Mouse (Mus musculus) thymus, adult 2 months (tissue): ENCODE measurements around the gene Gmnn. TPM values are rescaled to one million over a fixed set of nuclear protein-coding genes. Genes with fewer than 3 reads are reported as not detected.

ENCODE experiments used
- DNase-seq: peaks from one replicate; pipeline ENCODE4 v3.0.0; 2021
- H3K27ac ChIP-seq: fragments of 200-500 bp; 2 replicates; pipeline ENCODE4 v1.5.1; 2012; ENCODE audit warnings: low read length, control low read depth; ENCODE audit not compliant: control insufficient read depth, insufficient read depth
- H3K27me3 ChIP-seq: fragments of 200-500 bp; 2 replicates; pipeline ENCODE4 v1.6.1; 2012; ENCODE audit warnings: mild to moderate bottlenecking, low read length, moderate library complexity, mixed read lengths; ENCODE audit not compliant: control insufficient read depth, insufficient read depth
- H3K36me3 ChIP-seq: fragments of 200-500 bp; 2 replicates; pipeline ENCODE4 v1.6.1; 2012; ENCODE audit warnings: mild to moderate bottlenecking, low read length, moderate library complexity; ENCODE audit not compliant: control insufficient read depth, insufficient read depth
- H3K4me1 ChIP-seq: fragments of 200-500 bp; replicated peaks from 2 replicates; pipeline ENCODE4 v1.6.1; 2012; ENCODE audit warnings: low read length; ENCODE audit not compliant: control insufficient read depth, insufficient read depth
- H3K4me3 ChIP-seq: fragments of 200-500 bp; 2 replicates; pipeline ENCODE4 v1.5.1; 2012; ENCODE audit warnings: mild to moderate bottlenecking, low read length, control low read depth, moderate library complexity; ENCODE audit not compliant: control insufficient read depth, insufficient read depth
- CTCF ChIP-seq: fragments of 200-500 bp; IDR thresholded peaks from 2 replicates; pipeline ENCODE4 v1.5.1; 2012; ENCODE audit warnings: mild to moderate bottlenecking, control low read depth, low read length, moderate library complexity, borderline replicate concordance; ENCODE audit not compliant: control insufficient read depth, poor library complexity, insufficient read depth; ENCODE audit errors: extremely low read depth
- POLR2A ChIP-seq: fragments of 200-500 bp; IDR thresholded peaks from 2 replicates; pipeline ENCODE4 v1.6.1; 2012; ENCODE audit warnings: mild to moderate bottlenecking, low read length, control low read depth, moderate library complexity; ENCODE audit not compliant: control insufficient read depth, poor library complexity, insufficient read depth; ENCODE audit errors: extremely low read depth
- WGBS: fragments of 180-500 bp; shearing (Covaris S2); methylation state at CpG from one replicate; pipeline ENCODE4 v1.1.7; 2018; 5-methylcytosine and 5-hydroxymethylcytosine counted together
- polyA plus RNA-seq: library from polyadenylated mRNA; depleted of rRNA; stranded (reverse); fragments of >200 nt; gene quantifications from 2 replicates; pipeline ENCODE4 v1.2.3, GENCODE M21; 2012

The Gmnn gene
- polyA plus RNA-seq, 1 experiment = 10.6 TPM

DNA sequence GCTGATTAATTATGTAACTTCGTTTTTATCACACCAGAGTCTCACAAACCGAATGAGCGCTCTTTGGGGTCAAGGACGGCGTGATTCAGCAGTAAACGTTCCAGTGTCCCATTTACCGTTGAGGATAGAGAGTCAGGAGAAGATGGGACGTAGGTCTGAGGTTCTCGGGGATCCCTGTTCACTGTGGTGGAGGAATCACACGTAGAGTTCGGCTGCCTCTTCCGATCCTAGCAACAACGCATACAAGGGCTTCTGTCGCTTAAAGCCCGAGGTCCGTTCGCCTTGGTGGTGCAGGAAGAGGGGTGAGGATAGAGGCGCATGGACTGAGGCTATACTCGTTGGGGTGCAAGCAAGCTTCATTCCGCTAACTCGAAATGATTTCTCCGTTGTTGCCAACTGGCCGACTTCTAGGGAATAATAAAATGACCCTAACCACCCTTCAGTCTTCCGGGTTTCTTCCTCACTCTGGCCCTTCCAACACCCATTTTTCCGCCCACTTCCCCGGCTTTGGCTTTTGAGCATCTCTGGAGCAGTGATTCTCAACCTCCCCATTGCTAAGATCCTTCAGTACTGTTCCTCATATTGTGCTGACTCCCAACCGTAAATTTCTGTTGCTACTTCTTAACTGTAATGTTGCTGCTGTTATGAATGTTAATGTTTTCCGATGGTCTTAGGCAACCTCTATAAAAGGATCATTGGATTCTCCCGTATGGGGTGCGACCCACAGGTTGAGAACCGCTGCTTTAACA is 38.4 kb upstream of the Gmnn start:
- WGBS = under 1% methylated on average over 31 of the region's 31 CpGs
- peak; percentile 41 for DNase-seq
- H3K4me1 ChIP-seq = peaks cover 7% of the 10 kb centered on the region
- H3K36me3 ChIP-seq = peaks cover 3% of the 10 kb centered on the region; the same call in 1 of the 2 replicates
- H3K4me3 ChIP-seq = peak overlapping the region; percentile 40
- TF ChIP-seq CTCF (no peak), POLR2A (no peak)
- H3K27ac ChIP-seq = peak overlapping the region; percentile 71
- H3K27me3 ChIP-seq = no peaks in the 10 kb centered on the region

DNA sequence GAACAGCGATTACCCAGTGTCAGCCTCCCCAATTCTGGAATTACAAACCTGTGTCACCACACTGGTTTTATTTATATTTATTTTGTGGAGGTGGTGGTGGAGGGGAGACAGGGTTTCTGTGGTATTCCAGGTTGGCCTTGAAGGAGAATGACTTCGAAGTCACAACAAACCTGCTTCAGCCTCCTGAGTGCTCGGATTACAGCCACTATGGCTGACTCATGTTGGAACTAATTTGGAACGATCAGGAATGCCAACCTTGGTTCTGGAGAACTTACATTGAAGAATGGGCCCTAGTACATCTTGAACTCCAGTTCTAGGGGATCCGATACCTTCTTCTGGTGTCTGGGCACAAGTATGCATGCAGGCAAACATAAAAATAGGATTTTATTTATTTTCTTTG is 37.7 kb upstream of the Gmnn start:
- no peak for TF ChIP-seq CTCF
- no peak for TF ChIP-seq POLR2A
- Histone ChIP-seq H3K27me3 (no peaks in the 10 kb centered on the region), H3K4me1 (peaks cover 7% of the 10 kb centered on the region), H3K4me3 (no peak overlapping the region), H3K36me3 (no peaks in the 10 kb centered on the region), H3K27ac (no peak overlapping the region)
- whole genome bisulfite sequencing = 89% methylated on average over 5 of the region's 5 CpGs
- no peak for DNase-seq

DNA sequence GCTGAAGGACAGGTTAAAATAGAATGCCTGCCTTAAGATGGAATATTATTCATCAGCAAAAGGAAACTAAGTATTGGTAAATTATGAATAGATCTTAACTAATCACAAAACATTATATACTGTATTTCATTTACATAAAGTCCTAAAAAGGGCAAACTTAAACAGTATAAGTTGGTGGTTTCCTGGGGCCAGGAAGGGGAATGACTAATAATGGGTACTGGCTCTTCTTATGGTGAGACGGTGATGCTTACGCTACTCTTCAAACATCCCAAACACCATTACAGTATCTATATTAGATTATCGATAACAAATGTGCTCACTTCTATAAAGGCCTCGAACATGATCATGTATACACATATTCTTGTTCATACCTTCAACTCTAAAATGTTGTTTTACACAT is 37.0 kb upstream of the Gmnn start:
- no peak for TF ChIP-seq CTCF
- TF ChIP-seq POLR2A = no peak
- 99% methylated on average over 4 of the region's 4 CpGs for WGBS
- no peaks in the 10 kb centered on the region for H3K27me3 ChIP-seq

DNA sequence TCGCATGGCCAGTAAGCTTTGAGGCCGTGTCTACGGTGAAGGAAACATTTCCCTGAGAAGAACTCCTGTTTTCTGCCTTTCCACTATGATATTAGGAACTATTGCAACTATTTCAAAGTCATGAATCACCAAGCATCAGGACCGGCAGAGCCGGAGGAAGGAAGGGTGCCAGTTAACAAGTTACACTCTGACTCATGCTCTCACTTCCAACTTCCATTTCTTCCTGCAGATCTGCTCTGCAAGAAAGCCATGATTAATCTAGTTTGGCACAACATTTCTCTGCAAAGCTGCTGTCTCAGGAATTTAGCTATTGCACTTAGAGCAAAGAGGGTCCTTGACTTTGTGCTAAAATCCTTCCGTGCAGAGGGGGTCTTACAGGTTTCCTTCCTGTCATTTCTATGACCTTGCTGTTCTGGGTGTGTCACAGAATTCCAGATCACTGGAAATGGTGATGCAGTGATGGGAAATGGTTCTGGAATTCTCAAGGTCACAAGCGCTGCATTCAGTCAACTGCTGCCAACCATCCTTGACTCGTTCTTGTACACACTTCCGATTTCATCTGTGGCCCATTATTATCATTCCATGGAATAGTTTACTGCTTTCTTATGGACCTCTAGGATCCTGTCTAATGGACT is 30.8 kb upstream of the Gmnn start:
- TF ChIP-seq CTCF (no peak), POLR2A (no peak)
- 92% methylated on average over 9 of the region's 9 CpGs for WGBS
- Histone ChIP-seq H3K4me3 (no peak overlapping the region), H3K4me1 (no peaks in the 10 kb centered on the region), H3K27ac (no peak overlapping the region), H3K36me3 (no peaks in the 10 kb centered on the region), H3K27me3 (no peaks in the 10 kb centered on the region)
- no peak for DNase-seq

More for the DNA sequence above, 37.0 kb upstream of the Gmnn start:
- Histone ChIP-seq H3K36me3 (no peaks in the 10 kb centered on the region), H3K4me1 (peaks cover 7% of the 10 kb centered on the region), H3K4me3 (no peak overlapping the region), H3K27ac (no peak overlapping the region)
- DNase-seq = no peak

DNA sequence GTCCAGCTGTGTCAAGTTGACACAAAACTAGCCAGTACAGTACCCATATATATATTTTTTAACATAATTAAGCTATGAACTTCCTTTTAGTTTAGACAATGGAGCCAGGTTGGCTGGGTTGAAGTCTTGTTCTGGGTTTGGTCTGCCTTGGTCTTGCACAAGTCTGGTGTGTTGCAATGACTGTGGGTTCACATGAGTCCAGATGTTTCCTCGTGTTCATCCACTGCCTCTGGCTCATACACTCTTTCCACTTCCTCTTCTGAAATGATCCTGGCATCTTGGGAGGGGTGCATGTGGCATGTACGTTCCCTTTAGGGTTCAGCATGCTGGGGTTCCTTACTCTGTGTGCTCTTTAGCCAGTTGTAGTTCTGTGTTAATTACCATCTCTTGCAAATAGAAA is 29.6 kb upstream of the Gmnn start:
- peaks cover 3% of the 10 kb centered on the region for H3K4me1 ChIP-seq
- 36% methylated on average over 2 of the region's 2 CpGs for WGBS
- H3K4me3 ChIP-seq = no peak overlapping the region
- no peaks in the 10 kb centered on the region for H3K36me3 ChIP-seq
- TF ChIP-seq POLR2A (no peak), CTCF (no peak)
- no peak for DNase-seq
- no peak overlapping the region for H3K27ac ChIP-seq
- H3K27me3 ChIP-seq = no peaks in the 10 kb centered on the region

DNA sequence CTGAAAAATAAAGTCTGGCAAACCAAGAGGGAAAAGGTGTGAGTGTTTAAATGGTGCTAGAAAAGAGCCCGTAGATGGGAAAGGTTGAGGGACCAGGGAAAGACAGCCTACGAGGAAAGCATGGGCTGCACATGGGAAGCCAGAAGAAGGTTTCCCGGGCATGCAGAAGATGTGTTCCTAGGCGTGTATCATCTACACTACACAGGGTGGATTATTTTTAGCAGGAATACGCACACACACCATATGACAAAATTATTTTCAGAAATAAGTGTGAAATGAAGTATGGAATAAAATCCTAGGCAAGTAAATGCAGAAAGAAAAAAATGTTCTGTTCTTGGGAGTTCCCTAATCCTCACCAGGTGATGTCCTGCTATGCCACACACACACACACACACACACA is 25.8 kb upstream of the Gmnn start:
- Histone ChIP-seq H3K27ac (no peak overlapping the region), H3K27me3 (no peaks in the 10 kb centered on the region), H3K4me3 (no peak overlapping the region), H3K36me3 (no peaks in the 10 kb centered on the region), H3K4me1 (peaks cover 12% of the 10 kb centered on the region)
- no peak for DNase-seq
- 95% methylated on average over 5 of the region's 5 CpGs for WGBS
- no peak for TF ChIP-seq CTCF
- no peak for TF ChIP-seq POLR2A

DNA sequence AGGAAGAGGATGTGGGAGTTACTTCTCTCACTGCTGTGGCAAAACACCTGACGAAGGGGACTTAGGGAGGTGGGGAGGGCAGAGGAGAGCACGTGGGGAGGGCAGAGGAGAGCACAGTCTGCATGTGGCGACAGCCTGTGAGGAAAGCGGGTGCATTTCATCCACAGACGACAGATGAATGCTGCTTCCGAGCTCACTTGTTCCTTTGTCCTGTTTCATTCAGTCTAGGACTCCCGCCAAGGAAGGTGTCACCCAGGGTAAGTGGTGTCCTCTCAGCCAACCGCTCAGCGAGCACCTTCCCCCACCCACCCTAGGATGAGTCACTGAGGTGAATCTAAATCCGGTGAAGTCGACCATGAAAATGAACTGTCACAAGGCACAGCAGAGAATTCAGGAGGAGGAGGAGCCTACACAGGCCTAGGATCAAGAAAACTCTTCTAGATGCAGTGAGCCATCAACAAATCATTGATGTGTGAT is 24.3 kb upstream of the Gmnn start:
- 0 out of 2 replicates have a peak, but pooled peaks have one; percentile 21 for TF ChIP-seq POLR2A
- no peak for TF ChIP-seq CTCF
- Histone ChIP-seq H3K36me3 (no peaks in the 10 kb centered on the region), H3K27ac (peak overlapping the region; percentile 88), H3K4me1 (peaks cover 12% of the 10 kb centered on the region), H3K27me3 (no peaks in the 10 kb centered on the region), H3K4me3 (peak overlapping the region; percentile 24)
- 2% methylated on average over 11 of the region's 11 CpGs for WGBS
- DNase-seq = peak; percentile 67
